Mouse (Mus musculus) neural tube, embryonic 10.5 days (tissue): ENCODE results near the gene Mxd4.

Source experiments
- DNase-seq: peaks from one replicate; pipeline ENCODE4 v3.0.0-alpha.2; 2017; ENCODE audit warnings: low spot score; ENCODE audit errors: extremely low spot score

The Mxd4 gene

GRCm38 (mm10) chr5:34170726-34171125 lies 16.8 kb downstream of the Mxd4 start:
- no peak for DNase-seq

GRCm38 (mm10) chr5:34169954-34170353 lies 17.6 kb downstream of the Mxd4 start:
- DNase-seq: no peak

GRCm38 (mm10) chr5:34168950-34169891 lies 18.3 kb downstream of the Mxd4 start, which contains the start of the genes Poln and Haus3:
Gene Poln (minus strand): TSS chr5:34169448.
Gene Haus3 (minus strand): TSS chr5:34169527.
- DNase-seq: peak; percentile 96

GRCm38 (mm10) chr5:34167857-34168256 lies 19.7 kb downstream of the Mxd4 start:
- no peak for DNase-seq

GRCm38 (mm10) chr5:34165793-34166192 lies 21.7 kb downstream of the Mxd4 start:
- no peak for DNase-seq

GRCm38 (mm10) chr5:34148476-34148875 lies 39.0 kb downstream of the Mxd4 start:
- no peak for DNase-seq

- no peak for DNase-seq
Measured at GRCm38 (mm10) chr5:34147554-34147953, 40.0 kb downstream of the Mxd4 start.

GRCm38 (mm10) chr5:34139751-34140150 lies 47.8 kb downstream of the Mxd4 start:
- DNase-seq: no peak

- DNase-seq: no peak
Measured at GRCm38 (mm10) chr5:34132731-34133130, 54.8 kb downstream of the Mxd4 start.

- DNase-seq: no peak
Measured at GRCm38 (mm10) chr5:34124131-34124530, 63.4 kb downstream of the Mxd4 start.
